Comparison of ENCODE assay signal across 12 mouse cellular contexts in genomic region chr11:114239311-114239803, GRCm38 (mm10).
A peak's percentile ranks its signal among the peaks of the same experiment; 100 is the strongest.
DNase-seq lines count a peak whose midpoint lies in the region; ATAC-seq and TF ChIP-seq lines count a peak whose summit lies in the region.
"Had no signal": no experiment of that assay in that cellular context is flagged by ENCODE, and none has a peak within 500 bp of the region (broad histone marks: within the 10 kb centered on the region; RNA-seq: fewer than 3 reads in every experiment).

No protein-coding gene starts in this region.

- no peaks in the 10 kb centered on the region for H3K9me3 ChIP-seq in forebrain, embryonic 14.5 days (replicated peaks; ENCODE audit: control insufficient read depth, low read length)
- H3K9me3 ChIP-seq in limb, embryonic 11.5 days (ENCODE audit: control insufficient read depth, low read length), result no peaks in the 10 kb centered on the region
- no peaks in the 10 kb centered on the region for H3K9me3 ChIP-seq in neural tube, embryonic 15.5 days (replicated peaks)
- no peaks in the 10 kb centered on the region for H3K9me3 ChIP-seq in intestine, postnatal 0 days (ENCODE audit: control insufficient read depth)

- H3K27ac ChIP-seq in forebrain, embryonic 14.5 days (ENCODE audit: low read depth, low read length), result peak overlapping the region; percentile 65
- no peak overlapping the region for H3K27ac ChIP-seq in limb, embryonic 11.5 days (replicated peaks; ENCODE audit: low read depth, low read length)
- H3K27ac ChIP-seq in neural tube, embryonic 15.5 days (replicated peaks), result peak overlapping the region; percentile 1; the same call in 1 of the 2 replicates
- no peak overlapping the region for H3K27ac ChIP-seq in kidney, adult 2 months (ENCODE audit: insufficient read depth, low read depth, low read length)
- no peak overlapping the region for H3K27ac ChIP-seq in intestine, postnatal 0 days (ENCODE audit: low read depth, low read length)

- peaks cover 15% of the 10 kb centered on the region for H3K4me1 ChIP-seq in forebrain, embryonic 14.5 days (ENCODE audit: control insufficient read depth, insufficient read depth, low read length)
- H3K4me1 ChIP-seq in limb, embryonic 11.5 days (ENCODE audit: control insufficient read depth, insufficient read depth, low read length), result peaks cover 9% of the 10 kb centered on the region
- peaks cover 17% of the 10 kb centered on the region for H3K4me1 ChIP-seq in neural tube, embryonic 15.5 days
- no peaks in the 10 kb centered on the region for H3K4me1 ChIP-seq in kidney, adult 2 months (ENCODE audit: control insufficient read depth, insufficient read depth, low read length)
- no peaks in the 10 kb centered on the region for H3K4me1 ChIP-seq in intestine, postnatal 0 days (replicated peaks; ENCODE audit: control insufficient read depth, insufficient read depth, low read length)

- no peaks in the 10 kb centered on the region for H3K36me3 ChIP-seq in forebrain, embryonic 14.5 days (ENCODE audit: control insufficient read depth, insufficient read depth, low read length)
- H3K36me3 ChIP-seq in limb, embryonic 11.5 days (ENCODE audit: control insufficient read depth, insufficient read depth, low read length), result no peaks in the 10 kb centered on the region
- no peaks in the 10 kb centered on the region for H3K36me3 ChIP-seq in neural tube, embryonic 15.5 days
- H3K36me3 ChIP-seq in kidney, adult 2 months (ENCODE audit: control insufficient read depth, insufficient read depth, low read length), result no peaks in the 10 kb centered on the region
- H3K36me3 ChIP-seq in intestine, postnatal 0 days (ENCODE audit: control insufficient read depth, insufficient read depth), result no peaks in the 10 kb centered on the region

- WGBS in forebrain, embryonic 14.5 days, result 6% methylated on average over 8 of the region's 8 CpGs
- 18% methylated on average over 8 of the region's 8 CpGs for WGBS in limb, embryonic 11.5 days
- WGBS in neural tube, embryonic 15.5 days, result 9% methylated on average over 8 of the region's 8 CpGs
- WGBS in kidney, adult 2 months, result 20% methylated on average over 8 of the region's 8 CpGs
- 53% methylated on average over 8 of the region's 8 CpGs for WGBS in intestine, postnatal 0 days

- no peak for TF ChIP-seq CTCF in kidney, adult 2 months (conservative IDR thresholded peaks at IDR 0.05; ENCODE audit: insufficient read depth, insufficient read length, low read depth, low read length)
- TF ChIP-seq CTCF in intestine, postnatal 0 days (IDR thresholded peaks at IDR 0.05; ENCODE audit: low read depth), result no peak

- DNase-seq in embryo, embryonic 10.5 days (ENCODE audit: low spot score), result peak; percentile 23
- no peak for DNase-seq in embryo, embryonic 10 days (ENCODE audit: low spot score)
- peak; percentile 76 for DNase-seq in forebrain, embryonic 14.5 days (ENCODE audit: low spot score)
- DNase-seq in limb, embryonic 11.5 days (ENCODE audit: low spot score), result no peak
- DNase-seq in kidney, adult 2 months, result no peak
- DNase-seq in MN1 (ENCODE audit: low spot score), result no peak
- DNase-seq: cerebellum, adult 11-12 months; heart, postnatal 10 days; lung, adult 2 months; right cerebral cortex, postnatal 4 days had no signal

- H3K4me2 ChIP-seq in forebrain, embryonic 14.5 days (ENCODE audit: low read length), result no peak overlapping the region
- peak overlapping the region; percentile 15; the same call in 1 of the 2 replicates for H3K4me2 ChIP-seq in limb, embryonic 11.5 days (ENCODE audit: low read depth, severe bottlenecking)
- no peak overlapping the region for H3K4me2 ChIP-seq in neural tube, embryonic 15.5 days
- no peak overlapping the region for H3K4me2 ChIP-seq in intestine, postnatal 0 days (replicated peaks; ENCODE audit: low read depth)

- no peaks in the 10 kb centered on the region for H3K27me3 ChIP-seq in forebrain, embryonic 14.5 days (replicated peaks; ENCODE audit: control insufficient read depth, insufficient read depth, low read length)
- H3K27me3 ChIP-seq in limb, embryonic 11.5 days (ENCODE audit: control insufficient read depth, insufficient read depth, low read length), result no peaks in the 10 kb centered on the region
- H3K27me3 ChIP-seq in neural tube, embryonic 15.5 days (replicated peaks), result peaks cover 3% of the 10 kb centered on the region; the same call in 1 of the 2 replicates
- no peaks in the 10 kb centered on the region for H3K27me3 ChIP-seq in kidney, adult 2 months (replicated peaks; ENCODE audit: control insufficient read depth, insufficient read depth, low read length)
- no peaks in the 10 kb centered on the region for H3K27me3 ChIP-seq in intestine, postnatal 0 days (replicated peaks; ENCODE audit: control insufficient read depth, insufficient read depth, low read length)

- peak; percentile 90 for ATAC-seq in forebrain, embryonic 14.5 days
- peak; percentile 72; the same call in 1 of the 2 replicates for ATAC-seq in limb, embryonic 11.5 days (ENCODE audit: insufficient number of reproducible peaks, low FRiP score, low TSS enrichment, low read depth)
- ATAC-seq in neural tube, embryonic 15.5 days (ENCODE audit: low FRiP score), result no peak
- no peak for ATAC-seq in intestine, postnatal 0 days

- no peak for TF ChIP-seq POLR2A in kidney, adult 2 months (IDR thresholded peaks at IDR 0.05; ENCODE audit: low read depth, low read length)

- H3K9ac ChIP-seq in forebrain, embryonic 14.5 days (ENCODE audit: low read length), result peak overlapping the region; percentile 29
- H3K9ac ChIP-seq in limb, embryonic 11.5 days (ENCODE audit: low read length), result peak overlapping the region; percentile 30; the same call in 1 of the 2 replicates
- no peak overlapping the region for H3K9ac ChIP-seq in neural tube, embryonic 15.5 days (replicated peaks)
- H3K9ac ChIP-seq in intestine, postnatal 0 days (ENCODE audit: low read depth, low read length), result no peak overlapping the region

- H3K4me3 ChIP-seq in forebrain, embryonic 14.5 days (ENCODE audit: low read depth, low read length), result no peak overlapping the region
- H3K4me3 ChIP-seq in limb, embryonic 11.5 days (ENCODE audit: low read depth, low read length), result no peak overlapping the region
- H3K4me3 ChIP-seq in neural tube, embryonic 15.5 days (replicated peaks), result no peak overlapping the region
- no peak overlapping the region for H3K4me3 ChIP-seq in kidney, adult 2 months (ENCODE audit: insufficient read depth, low read depth, low read length)
- H3K4me3 ChIP-seq in intestine, postnatal 0 days (ENCODE audit: low read depth, low read length), result no peak overlapping the region

Comparison
In these comparisons a context has a peak if more than half of its experiments do, and no peak if none do; other contexts are left out.
1. DNase-seq: peak in embryo, embryonic 10.5 days (single experiment) and forebrain, embryonic 14.5 days (single experiment); none in embryo, embryonic 10 days (single experiment), limb, embryonic 11.5 days (single experiment), kidney, adult 2 months (single experiment) and MN1 (single experiment).
2. ATAC-seq: peak in forebrain, embryonic 14.5 days (single experiment) and limb, embryonic 11.5 days (single experiment); none in neural tube, embryonic 15.5 days (single experiment) and intestine, postnatal 0 days (single experiment).
3. H3K27ac ChIP-seq: peak in forebrain, embryonic 14.5 days (single experiment) and neural tube, embryonic 15.5 days (single experiment); none in limb, embryonic 11.5 days (single experiment), kidney, adult 2 months (single experiment) and intestine, postnatal 0 days (single experiment).
4. H3K9ac ChIP-seq: peak in forebrain, embryonic 14.5 days (single experiment) and limb, embryonic 11.5 days (single experiment); none in neural tube, embryonic 15.5 days (single experiment) and intestine, postnatal 0 days (single experiment).